In the genomic region with DNA sequence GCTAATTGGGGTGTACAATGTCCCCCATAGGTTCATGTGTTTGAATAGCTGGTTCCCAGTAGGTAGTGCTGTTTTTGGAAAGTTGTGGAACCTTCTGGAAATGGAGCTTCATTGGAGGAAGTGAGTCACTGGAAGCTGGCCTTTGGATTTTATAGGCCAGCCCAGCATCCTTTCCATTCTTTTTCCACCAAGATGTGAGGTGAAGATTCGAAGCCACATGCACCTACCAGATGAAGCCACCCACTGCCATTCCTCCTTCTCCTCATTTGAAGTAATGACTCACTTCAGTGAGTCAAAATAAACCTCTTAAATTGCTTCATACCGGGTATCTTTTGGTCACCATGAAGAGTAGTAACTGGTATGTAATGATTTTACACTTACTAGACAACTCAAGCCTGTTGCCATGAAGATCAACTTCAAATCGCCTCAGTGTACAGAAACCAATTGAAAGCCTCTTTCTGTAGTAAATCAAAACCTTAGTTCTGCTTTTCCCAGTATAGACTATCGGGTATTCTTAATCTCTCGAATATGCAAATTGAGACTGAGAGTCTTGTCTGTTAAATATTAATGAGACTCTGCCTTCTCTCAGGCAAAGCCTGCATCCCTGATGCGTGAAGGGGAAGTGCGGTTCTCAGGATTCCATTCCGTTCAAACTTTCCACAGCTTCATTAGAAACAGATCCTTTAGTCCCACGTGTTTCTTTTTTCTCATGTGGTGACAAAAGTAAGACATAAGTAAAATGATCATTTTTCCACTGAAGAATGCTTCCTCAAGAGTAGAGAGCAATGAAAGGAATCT, we compare ENCODE assay signal across 30 mouse cellular contexts. TPM values are rescaled to one million over a fixed set of nuclear protein-coding genes. Genes with fewer than 3 reads are reported as not detected.
DNase-seq lines count a peak whose midpoint lies in the region; ATAC-seq and TF ChIP-seq lines count a peak whose summit lies in the region.
"Had no signal": no experiment of that assay in that cellular context is flagged by ENCODE, and none has a peak within 500 bp of the region (broad histone marks: within the 10 kb centered on the region; RNA-seq: fewer than 3 reads in every experiment).

No protein-coding gene starts in this region.

- no peaks in the 10 kb centered on the region for H3K79me2 ChIP-seq in MEL (ENCODE audit: control insufficient read depth, insufficient read depth, low read length, poor library complexity)

- no peaks in the 10 kb centered on the region for H3K9me3 ChIP-seq in kidney, embryonic 16.5 days (ENCODE audit: low read length)
- no peaks in the 10 kb centered on the region for H3K9me3 ChIP-seq in MEL (replicated peaks; ENCODE audit: insufficient read depth, low read length)
- no peaks in the 10 kb centered on the region for H3K9me3 ChIP-seq in embryonic facial prominence, embryonic 14.5 days (ENCODE audit: control insufficient read depth, low read length)
- H3K9me3 ChIP-seq: megakaryocyte, embryonic 14.5 days had no signal

- no peaks in the 10 kb centered on the region for H3K27me3 ChIP-seq in kidney, embryonic 16.5 days (ENCODE audit: insufficient read depth, low read length)
- H3K27me3 ChIP-seq in MEL (ENCODE audit: control insufficient read depth in 1 of 2, insufficient read depth in 2 of 2, low read length in 2 of 2): peaks cover 0 to 2% of the 10 kb centered on the region in 2 experiments; a peak in 1 of 4 replicates
- H3K27me3 ChIP-seq in embryonic facial prominence, embryonic 14.5 days (replicated peaks; ENCODE audit: control insufficient read depth, insufficient read depth, low read length): no peaks in the 10 kb centered on the region

- no peak overlapping the region for H3K4me2 ChIP-seq in kidney, embryonic 16.5 days (replicated peaks; ENCODE audit: low read depth, low read length)
- H3K4me2 ChIP-seq in embryonic facial prominence, embryonic 14.5 days (ENCODE audit: low read depth, low read length): no peak overlapping the region

- no peaks in the 10 kb centered on the region for H3K4me1 ChIP-seq in kidney, embryonic 16.5 days (ENCODE audit: insufficient read depth, low read length)
- H3K4me1 ChIP-seq in MEL (ENCODE audit: control insufficient read depth in 1 of 2, insufficient read depth in 2 of 2, low read length in 2 of 2): no peaks in the 10 kb centered on the region
- H3K4me1 ChIP-seq in embryonic facial prominence, embryonic 14.5 days (ENCODE audit: control insufficient read depth, insufficient read depth, low read length): no peaks in the 10 kb centered on the region
- no peaks in the 10 kb centered on the region for H3K4me1 ChIP-seq in lung, adult 2 months (ENCODE audit: control insufficient read depth, insufficient read depth, low read length)
- H3K4me1 ChIP-seq: megakaryocyte, embryonic 14.5 days had no signal

- no peak overlapping the region for H3K9ac ChIP-seq in kidney, embryonic 16.5 days (replicated peaks; ENCODE audit: low read length)
- no peak overlapping the region for H3K9ac ChIP-seq in MEL (ENCODE audit: control insufficient read depth, low read depth, low read length, poor library complexity, severe bottlenecking)
- no peak overlapping the region for H3K9ac ChIP-seq in embryonic facial prominence, embryonic 14.5 days (ENCODE audit: low read depth, low read length)
- H3K9ac ChIP-seq: liver, postnatal 0 days had no signal

- 63% methylated on average over 9 of the region's 9 CpGs for WGBS in kidney, embryonic 16.5 days
- WGBS in embryonic facial prominence, embryonic 14.5 days: 60% methylated on average over 9 of the region's 9 CpGs
- WGBS in lung, adult 2 months: 78% methylated on average over 9 of the region's 9 CpGs

- H3K36me3 ChIP-seq in kidney, embryonic 16.5 days (ENCODE audit: insufficient read depth, low read length): no peaks in the 10 kb centered on the region
- no peaks in the 10 kb centered on the region for H3K36me3 ChIP-seq in MEL (ENCODE audit: control insufficient read depth in 1 of 2, insufficient read depth in 2 of 2, low read length in 2 of 2)
- no peaks in the 10 kb centered on the region for H3K36me3 ChIP-seq in embryonic facial prominence, embryonic 14.5 days (ENCODE audit: control insufficient read depth, insufficient read depth, low read length)

- no peak for DNase-seq in frontal cortex, postnatal 25 days (ENCODE audit: low spot score in 2 of 2)
- no peak for DNase-seq in kidney, postnatal 14 days
- no peak for DNase-seq in MEL (ENCODE audit: low read depth, low spot score)
- peak; percentile 57 for DNase-seq in embryonic facial prominence, embryonic 14.5 days (ENCODE audit: low spot score)
- no peak for DNase-seq in lung, adult 2 months
- DNase-seq: adrenal gland, postnatal 25 days; cerebellum, adult 18-20 months; cerebellum, postnatal 25 days; embryo, embryonic 11 days; gastrocnemius, postnatal 10 days; heart, adult 2 months; heart, postnatal 36 days; layer of hippocampus, adult 9-11 months; left cerebral cortex, postnatal 4 days; liver, postnatal 0 days; lung, postnatal 14 days; right cerebral cortex, postnatal 14 days; spleen, adult 18-20 months; thymus, postnatal 36 days had no signal

- no peak for TF ChIP-seq EP300 in MEL (IDR thresholded peaks at IDR 0.05; ENCODE audit: low read depth in 1 of 2, low read length in 2 of 2)

- TF ChIP-seq RAD21 in MEL (IDR thresholded peaks at IDR 0.05; ENCODE audit: low read depth, low read length): no peak

- ATAC-seq in frontal cortex, adult (ENCODE audit: low TSS enrichment): peak; percentile 59
- peak; percentile 54; the same call in 1 of the 2 replicates for ATAC-seq in kidney, embryonic 16.5 days (ENCODE audit: low FRiP score, low TSS enrichment)
- ATAC-seq in embryonic facial prominence, embryonic 14.5 days (ENCODE audit: low read depth): no peak
- ATAC-seq: hindbrain, embryonic 16.5 days; intestine, embryonic 16.5 days; liver, postnatal 0 days had no signal

- TF ChIP-seq POLR2A in MEL (IDR thresholded peaks at IDR 0.05; ENCODE audit: control insufficient read depth in 1 of 2, insufficient read depth in 1 of 2, low read depth in 1 of 2, low read length in 2 of 2, poor library complexity in 1 of 2): no peak
- TF ChIP-seq POLR2A in lung, adult 2 months (IDR thresholded peaks at IDR 0.05; ENCODE audit: borderline replicate concordance, extremely low read depth, low read depth, low read length): no peak

- TF ChIP-seq CTCF in MEL (IDR thresholded peaks at IDR 0.05 in 2 of 3, conservative IDR thresholded peaks at IDR 0.05 in 1 of 3; ENCODE audit: control insufficient read depth in 1 of 3, insufficient read depth in 1 of 3, low read depth in 2 of 3, low read length in 3 of 3, poor library complexity in 1 of 3, severe bottlenecking in 1 of 3): no peak
- TF ChIP-seq CTCF in lung, adult 2 months (IDR thresholded peaks at IDR 0.05; ENCODE audit: insufficient read depth, low read length): no peak

- no peak overlapping the region for H3K4me3 ChIP-seq in kidney, embryonic 16.5 days (ENCODE audit: low read length)
- no peak overlapping the region for H3K4me3 ChIP-seq in MEL (ENCODE audit: control insufficient read depth in 1 of 2, insufficient read depth in 1 of 2, low read depth in 2 of 2, low read length in 2 of 2)
- H3K4me3 ChIP-seq in embryonic facial prominence, embryonic 14.5 days (ENCODE audit: low read depth, low read length): no peak overlapping the region
- no peak overlapping the region for H3K4me3 ChIP-seq in lung, adult 2 months (replicated peaks; ENCODE audit: extremely low read depth, low read depth, low read length)
- H3K4me3 ChIP-seq: heart, adult 2 months; left cerebral cortex, adult 2 months; megakaryocyte, embryonic 14.5 days had no signal

- H3K27ac ChIP-seq in kidney, embryonic 16.5 days (ENCODE audit: low read length): peak overlapping the region; percentile 67; the same call in 1 of the 2 replicates
- H3K27ac ChIP-seq in MEL (ENCODE audit: control insufficient read depth, low read depth, low read length): no peak overlapping the region
- no peak overlapping the region for H3K27ac ChIP-seq in embryonic facial prominence, embryonic 14.5 days (replicated peaks; ENCODE audit: low read depth, low read length)
- H3K27ac ChIP-seq: heart, adult 2 months; left cerebral cortex, adult 2 months had no signal

TF ChIP-seq in MEL, 35 proteins besides CTCF, POLR2A, EP300 and RAD21:
- TF ChIP-seq RCOR1 (IDR thresholded peaks at IDR 0.05; ENCODE audit: low read depth, low read length) (peak; percentile 19; the same call in 1 of the 2 replicates), BHLHE40 (IDR thresholded peaks at IDR 0.05; ENCODE audit: borderline replicate concordance, low read depth, low read length) (no peak)

RNA-seq across cellular contexts. Expression of a gene that starts 31.9 kb away (rescaled TPM):
- polyA plus RNA-seq in kidney, embryonic 16.5 days (2015; fragmentation: Nextera tagmentation; extraction: Ambion mirVana): 0.19 and 0.30 TPM in 2 replicates
- not detected in 2 replicates for total RNA-seq in MEL (2012; rRNA removed)
- polyA plus RNA-seq in MEL (2012; ENCODE audit: insufficient read depth in 1 of 2, insufficient read length in 2 of 2, low read depth in 1 of 2, low replicate concordance in 2 of 2, missing spikeins in 1 of 2): not detected
- polyA plus RNA-seq in embryonic facial prominence, embryonic 14.5 days (2014; fragmentation: Nextera tagmentation; extraction: Ambion mirVana): 0.80 and 0.86 TPM in 2 replicates
- 1.3 and 2.4 TPM in 2 replicates for polyA plus RNA-seq in lung, adult 2 months (2012; rRNA removed)
- total RNA-seq: adrenal gland, postnatal 25 days; ES-E14; left cerebral cortex, adult 2 months; liver, adult 2 months had no signal
- polyA plus RNA-seq: frontal cortex, adult 2 months; heart, embryonic 14.5 days; liver, adult 2 months; liver, postnatal 0 days; neural tube, embryonic 14.5 days had no signal
